Mouse (Mus musculus) stomach, embryonic 14.5 days (tissue): ENCODE measurements around the gene H2al3. TPM values are rescaled to one million over a fixed set of nuclear protein-coding genes. Genes with fewer than 3 reads are reported as not detected.

Experiments
- ATAC-seq: fragments of 200-750 bp; cut with Nextera tagmentation; 2 replicates; pipeline ENCODE4 v1.8.0; 2017; ENCODE audit warnings: low read depth, moderate TSS enrichment; ENCODE audit not compliant: insufficient number of reproducible peaks, insufficient read depth, low FRiP score
- H3K27ac ChIP-seq: fragments of 300-500 bp; sonication (generic); 2 replicates; pipeline ENCODE4 v1.5.1; 2014; ENCODE audit warnings: mild to moderate bottlenecking, low read length, moderate library complexity, mixed read lengths
- H3K27me3 ChIP-seq: fragments of 300-500 bp; sonication (generic); 2 replicates; pipeline ENCODE4 v1.6.1; 2014; ENCODE audit warnings: low read length, control low read depth, mixed read lengths; ENCODE audit not compliant: control insufficient read depth, insufficient read depth
- H3K36me3 ChIP-seq: fragments of 300-500 bp; sonication (generic); 2 replicates; pipeline ENCODE4 v1.6.1; 2014; ENCODE audit warnings: mild to moderate bottlenecking, control low read depth, low read length, moderate library complexity, mixed read lengths; ENCODE audit not compliant: control insufficient read depth, insufficient read depth
- H3K4me1 ChIP-seq: fragments of 300-500 bp; sonication (generic); 2 replicates; pipeline ENCODE4 v1.6.1; 2014; ENCODE audit warnings: low read length, control low read depth, mixed read lengths; ENCODE audit not compliant: control insufficient read depth, insufficient read depth
- H3K4me2 ChIP-seq: fragments of 300-500 bp; sonication (generic); replicated peaks from 2 replicates; pipeline ENCODE4 v1.6.1; 2014; ENCODE audit warnings: low read depth, low read length, control low read depth
- H3K4me3 ChIP-seq: fragments of 300-500 bp; sonication (generic); 2 replicates; pipeline ENCODE4 v1.5.1; 2014; ENCODE audit warnings: low read depth, low read length, control low read depth
- H3K9ac ChIP-seq: fragments of 300-500 bp; sonication (generic); replicated peaks from 2 replicates; pipeline ENCODE4 v1.6.1; 2014; ENCODE audit warnings: low read depth, mild to moderate bottlenecking, control low read depth, low read length, moderate library complexity, mixed read lengths
- H3K9me3 ChIP-seq: fragments of 300-500 bp; sonication (generic); 2 replicates; pipeline ENCODE4 v1.6.1; 2016; ENCODE audit warnings: low read depth, low read length, control low read depth; ENCODE audit not compliant: control insufficient read depth
- WGBS: fragments of 180-500 bp; shearing (Covaris S2); extraction: QIAGEN DNeasy Blood & Tissue Kit; methylation state at CpG from one replicate; pipeline ENCODE4 v1.1.7; 2014; 5-methylcytosine and 5-hydroxymethylcytosine counted together
- polyA plus RNA-seq: library from polyadenylated mRNA; unstranded; fragments of >200 nt; fragmentation: Nextera tagmentation; extraction: Ambion mirVana; gene quantifications from 2 replicates; pipeline ENCODE4 v1.2.1, GENCODE M21; 2014

H2al3 gene
- polyA plus RNA-seq = not detected in 2 replicates

GRCm38 (mm10) chrX:9849403-9849802, at the start of gene H2al3:
TSS of gene H2al3 (plus strand) at chrX:9849703.
- no peaks in the 10 kb centered on the region for H3K9me3 ChIP-seq
- no peaks in the 10 kb centered on the region for H3K27me3 ChIP-seq
- H3K9ac ChIP-seq = no peak within 1 kb of the TSS
- 60% methylated on average over 1 of the region's 1 CpGs for WGBS
- ATAC-seq = no peak
- H3K4me3 ChIP-seq = no peak within 1 kb of the TSS
- no peak within 1 kb of the TSS for H3K4me2 ChIP-seq
- H3K36me3 ChIP-seq = no peaks in the 10 kb centered on the region
- H3K27ac ChIP-seq = no peak within 1 kb of the TSS
- H3K4me1 ChIP-seq = no peaks in the 10 kb centered on the region

GRCm38 (mm10) chrX:9810101-9810500, 39.4 kb upstream of the H2al3 start:
- Histone ChIP-seq H3K27ac (no peak overlapping the region), H3K4me2 (no peak overlapping the region), H3K4me3 (no peak overlapping the region), H3K27me3 (no peaks in the 10 kb centered on the region), H3K4me1 (no peaks in the 10 kb centered on the region), H3K9ac (no peak overlapping the region), H3K9me3 (no peaks in the 10 kb centered on the region), H3K36me3 (no peaks in the 10 kb centered on the region)
- 83% methylated on average over 1 of the region's 1 CpGs for WGBS
- ATAC-seq = no peak

- H3K4me3 ChIP-seq = no peak overlapping the region
- no peak overlapping the region for H3K27ac ChIP-seq
- no peaks in the 10 kb centered on the region for H3K27me3 ChIP-seq
- no peaks in the 10 kb centered on the region for H3K4me1 ChIP-seq
- H3K9me3 ChIP-seq = no peaks in the 10 kb centered on the region
- no peak overlapping the region for H3K9ac ChIP-seq
- H3K36me3 ChIP-seq = no peaks in the 10 kb centered on the region
- ATAC-seq = no peak
- H3K4me2 ChIP-seq = no peak overlapping the region
Measured at GRCm38 (mm10) chrX:9812469-9812868, 37.0 kb upstream of the H2al3 start.

GRCm38 (mm10) chrX:9834779-9835178, 14.7 kb upstream of the H2al3 start:
- Histone ChIP-seq H3K9ac (no peak overlapping the region), H3K9me3 (no peaks in the 10 kb centered on the region), H3K4me2 (no peak overlapping the region), H3K27ac (no peak overlapping the region), H3K4me3 (no peak overlapping the region), H3K36me3 (no peaks in the 10 kb centered on the region), H3K27me3 (no peaks in the 10 kb centered on the region), H3K4me1 (no peaks in the 10 kb centered on the region)
- 62% methylated on average over 2 of the region's 2 CpGs for WGBS
- no peak for ATAC-seq

- no peak within 1 kb of the TSS for H3K4me3 ChIP-seq
- H3K36me3 ChIP-seq = no peaks in the 10 kb centered on the region
- 78% methylated on average over 3 of the region's 3 CpGs for WGBS
- no peaks in the 10 kb centered on the region for H3K27me3 ChIP-seq
- no peak within 1 kb of the TSS for H3K4me2 ChIP-seq
- H3K27ac ChIP-seq = no peak within 1 kb of the TSS
- H3K9ac ChIP-seq = no peak within 1 kb of the TSS
- no peaks in the 10 kb centered on the region for H3K4me1 ChIP-seq
- ATAC-seq = no peak
- no peaks in the 10 kb centered on the region for H3K9me3 ChIP-seq
Measured at GRCm38 (mm10) chrX:9846628-9847027, 2.9 kb upstream of the H2al3 start, which contains the start of gene Hypm. TSS of gene Hypm (plus strand) at chrX:9846928.

- Histone ChIP-seq H3K9ac (no peak overlapping the region), H3K4me1 (no peaks in the 10 kb centered on the region), H3K4me2 (no peak overlapping the region), H3K27ac (no peak overlapping the region), H3K9me3 (no peaks in the 10 kb centered on the region), H3K27me3 (no peaks in the 10 kb centered on the region), H3K4me3 (no peak overlapping the region), H3K36me3 (no peaks in the 10 kb centered on the region)
- ATAC-seq = no peak
- WGBS = 49% methylated on average over 2 of the region's 2 CpGs
Measured at GRCm38 (mm10) chrX:9861859-9862258, 12.4 kb downstream of the H2al3 start.

GRCm38 (mm10) chrX:9875519-9875918, 26.0 kb downstream of the H2al3 start:
- H3K9ac ChIP-seq = no peak overlapping the region
- H3K27me3 ChIP-seq = no peaks in the 10 kb centered on the region
- H3K4me2 ChIP-seq = no peak overlapping the region
- no peak for ATAC-seq
- no peaks in the 10 kb centered on the region for H3K36me3 ChIP-seq
- H3K27ac ChIP-seq = no peak overlapping the region
- whole genome bisulfite sequencing = 86% methylated on average over 2 of the region's 2 CpGs
- H3K9me3 ChIP-seq = no peaks in the 10 kb centered on the region
- H3K4me1 ChIP-seq = no peaks in the 10 kb centered on the region
- H3K4me3 ChIP-seq = no peak overlapping the region

- no peaks in the 10 kb centered on the region for H3K36me3 ChIP-seq
- 66% methylated on average over 2 of the region's 2 CpGs for WGBS
- no peak within 1 kb of the TSS for H3K4me2 ChIP-seq
- H3K4me1 ChIP-seq = no peaks in the 10 kb centered on the region
- no peaks in the 10 kb centered on the region for H3K9me3 ChIP-seq
- H3K4me3 ChIP-seq = no peak within 1 kb of the TSS
- no peaks in the 10 kb centered on the region for H3K27me3 ChIP-seq
- H3K9ac ChIP-seq = no peak within 1 kb of the TSS
- ATAC-seq = no peak
- no peak within 1 kb of the TSS for H3K27ac ChIP-seq
Measured at GRCm38 (mm10) chrX:9885322-9885721, 35.8 kb downstream of the H2al3 start, which contains the start of gene Sytl5. TSS of gene Sytl5 (plus strand) at chrX:9885622.
